Mouse (Mus musculus) embryonic facial prominence, embryonic 14.5 days (tissue): ENCODE results near the gene Ccdc127. TPM values are rescaled to one million over a fixed set of nuclear protein-coding genes. Genes with fewer than 3 reads are reported as not detected.

Experiments used
- microRNA counts: library from miRNA; unstranded; fragments of <30 nt; microRNA quantifications from one replicate; lab custom pipeline; 2017
- microRNA-seq: library from miRNA; unstranded; fragments of <30 nt; microRNA quantifications from one replicate; pipeline ENCODE4, GENCODE M21; 2016; ENCODE audit warnings: borderline number of aligned reads
- polyA plus RNA-seq: library from polyadenylated mRNA; unstranded; fragments of >200 nt; fragmentation: Nextera tagmentation; extraction: Ambion mirVana; gene quantifications from 2 replicates; pipeline ENCODE4 v1.2.1, GENCODE M21; 2014

Gene Ccdc127
- polyA plus RNA-seq, 1 experiment from 2014 or later = 51.7 TPM

MicroRNAs within 50 kb of the gene (microRNA counts, 519-probe panel; counts per million panel counts)
- microRNA mmu-miR-692 (lab: Ali Mortazavi, UCI) = 19.3 counts per million

Small RNA genes within 50 kb of the gene (microRNA-seq; reads per million reads assigned to microRNA genes)
- gene Mir692-3 = not detected

Other genes starting within 250 kb of the Ccdc127 start
- not detected in 2 replicates for gene Slc9a3, start 228.9 kb upstream of the Ccdc127 start, polyA plus RNA-seq
- gene Exoc3, start 141.6 kb upstream of the Ccdc127 start, polyA plus RNA-seq = 82.3 and 85.0 TPM in 2 replicates
- 1.3 and 1.9 TPM in 2 replicates for gene Ahrr, start 58.0 kb upstream of the Ccdc127 start, polyA plus RNA-seq
- gene Pdcd6, start 32.7 kb upstream of the Ccdc127 start, polyA plus RNA-seq = 150 TPM in 2 replicates
- gene Sdha, start within 50 bp of the Ccdc127 start, polyA plus RNA-seq = 207 TPM in 2 replicates
- 0.10 TPM in 1 of 2 replicates, not detected in the other for gene Lrrc14b, start 13.7 kb downstream of the Ccdc127 start, polyA plus RNA-seq
- gene Zfp72, start 40.5 kb downstream of the Ccdc127 start, polyA plus RNA-seq = 5.8 and 6.8 TPM in 2 replicates
- gene Ftl1-ps1, start 49.4 kb downstream of the Ccdc127 start, polyA plus RNA-seq = 73.0 and 78.2 TPM in 2 replicates
- gene Zfp825, start 143.7 kb downstream of the Ccdc127 start, polyA plus RNA-seq = 16.0 and 19.2 TPM in 2 replicates